Mouse (Mus musculus) heart, adult 18-20 months (tissue): ENCODE measurements around the gene Zfp941. TPM values are rescaled to one million over a fixed set of nuclear protein-coding genes. Genes with fewer than 3 reads are reported as not detected.
"Not testable (repeated sequence)": the region's sequence is repeated elsewhere in the genome, so short reads cannot be mapped to it uniquely, and the experiment has no call there.

Experiments
- DNase-seq, 2 experiments: peaks; one replicate each; pipeline ENCODE4 v3.0.0; 2021 to 2022; ENCODE audit warnings: mixed read lengths in 1 of 2
- total RNA-seq, 2 experiments: library from RNA; stranded (reverse); gene quantifications; 2 replicates each; pipeline ENCODE4 v1.2.3; 2021

The Zfp941 gene
- total RNA-seq, 2 experiments from 2014 or later = 0.20 to 0.41 TPM

DNA sequence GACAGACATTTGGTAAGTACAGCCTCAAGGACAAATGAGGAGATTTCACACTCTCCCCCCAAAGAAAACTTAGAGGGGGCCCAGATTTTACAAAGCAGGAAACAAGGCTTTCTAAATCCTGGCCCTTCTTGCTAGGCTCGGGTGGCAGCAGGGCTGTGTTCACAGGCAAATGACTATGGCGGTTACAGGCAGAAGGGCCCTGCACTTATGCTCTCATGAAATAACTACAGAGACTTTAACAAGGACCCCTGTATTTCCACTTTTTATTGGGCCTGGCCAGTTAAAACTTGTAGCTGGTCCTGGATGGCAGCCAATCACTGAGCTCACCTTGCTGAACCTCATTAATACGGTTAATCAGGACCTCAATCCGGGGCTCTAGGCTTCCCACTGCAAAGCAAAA is 41.4 kb downstream of the Zfp941 start:
- no peak for DNase-seq

DNA sequence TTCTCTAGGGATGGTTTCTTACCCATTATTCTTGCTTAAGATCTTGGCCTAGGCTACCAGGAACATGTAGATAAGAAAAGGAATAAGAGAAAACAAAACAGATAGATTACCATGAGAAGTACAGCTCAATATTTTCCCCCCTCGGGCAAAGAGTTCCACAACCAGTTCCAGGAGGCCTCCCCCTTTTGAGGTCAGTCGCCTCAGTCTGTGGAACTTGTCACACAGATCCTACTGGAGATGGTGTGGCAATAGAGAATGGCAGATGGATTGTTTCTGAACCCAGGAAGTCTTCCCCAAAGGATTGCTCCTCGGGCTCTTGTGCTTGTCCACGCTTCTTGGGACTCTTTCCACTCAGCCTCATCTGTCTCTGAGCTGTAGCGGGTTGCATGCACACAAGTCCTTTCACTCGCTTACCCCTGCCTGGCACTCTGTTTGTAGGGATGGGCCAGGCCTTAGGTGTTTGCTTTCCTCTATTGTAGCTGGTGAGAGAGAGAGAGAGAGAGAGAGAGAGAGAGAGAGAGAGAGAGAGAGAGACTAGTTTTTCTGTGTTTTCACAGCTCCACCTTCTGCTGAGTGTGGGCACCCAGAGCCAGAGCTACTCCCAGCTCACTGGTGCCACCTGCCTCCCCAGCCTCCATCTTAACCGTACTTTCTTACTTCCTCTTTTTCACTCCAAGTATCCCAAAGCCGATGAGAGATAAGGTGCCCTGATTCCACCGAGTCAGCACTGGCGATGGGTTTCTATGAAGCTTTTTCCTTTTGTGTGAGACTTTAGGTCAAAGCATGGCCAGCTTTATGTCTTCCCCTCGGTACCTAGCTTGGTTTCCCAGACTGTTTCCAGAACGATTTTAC is 55.9 kb downstream of the Zfp941 start:
- peak in 1 of 2 experiments; percentile 15 for DNase-seq

DNA sequence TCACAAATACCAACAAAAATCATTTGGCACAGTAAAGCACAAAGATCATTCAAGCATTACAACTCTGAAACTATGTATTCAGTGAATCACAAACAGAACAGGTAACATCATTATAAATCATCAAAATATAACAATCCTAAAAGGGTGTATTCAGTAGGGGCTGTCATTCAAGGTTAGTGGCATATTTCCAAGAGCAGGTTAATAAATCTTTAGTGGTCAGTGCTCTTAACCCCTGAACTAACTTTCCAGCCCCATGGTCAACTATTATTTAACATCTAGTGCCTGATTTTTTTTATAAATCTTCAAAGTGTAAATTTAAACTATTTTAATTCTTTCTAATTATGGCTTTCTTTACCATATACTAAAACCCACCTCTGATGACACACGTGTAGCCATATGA is 56.6 kb downstream of the Zfp941 start:
- DNase-seq = not testable (repeated sequence)

DNA sequence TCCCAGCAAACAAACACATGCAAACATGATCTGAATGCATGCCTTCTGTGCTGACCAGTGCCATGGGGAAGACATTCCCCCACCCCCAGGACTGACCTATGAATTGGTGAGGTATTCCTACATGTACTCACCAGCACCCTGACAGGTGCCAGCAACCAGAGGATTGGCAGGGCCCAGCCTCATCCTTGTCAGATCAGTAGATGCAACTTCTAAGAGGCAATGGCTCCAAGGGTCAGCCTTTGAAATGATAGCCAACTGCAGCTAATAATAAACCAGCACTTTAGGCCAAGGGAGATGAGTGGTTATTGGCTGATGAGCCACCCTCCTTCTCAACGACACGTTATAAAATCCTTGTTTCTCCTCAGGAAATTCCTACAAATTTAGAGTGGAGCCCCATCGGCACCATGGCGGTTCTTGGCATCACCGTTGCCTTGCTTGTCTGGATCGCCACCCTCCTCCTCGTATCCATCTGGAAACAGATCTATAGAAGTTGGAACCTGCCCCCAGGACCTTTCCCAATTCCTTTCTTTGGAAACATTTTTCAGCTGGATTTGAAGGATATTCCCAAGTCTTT is 58.4 kb downstream of the Zfp941 start, which contains the start of gene Cyp2e1:
Gene Cyp2e1 (plus strand): TSS at position 293 of the 574 bp plus-strand sequence.
- DNase-seq = no peak

DNA sequence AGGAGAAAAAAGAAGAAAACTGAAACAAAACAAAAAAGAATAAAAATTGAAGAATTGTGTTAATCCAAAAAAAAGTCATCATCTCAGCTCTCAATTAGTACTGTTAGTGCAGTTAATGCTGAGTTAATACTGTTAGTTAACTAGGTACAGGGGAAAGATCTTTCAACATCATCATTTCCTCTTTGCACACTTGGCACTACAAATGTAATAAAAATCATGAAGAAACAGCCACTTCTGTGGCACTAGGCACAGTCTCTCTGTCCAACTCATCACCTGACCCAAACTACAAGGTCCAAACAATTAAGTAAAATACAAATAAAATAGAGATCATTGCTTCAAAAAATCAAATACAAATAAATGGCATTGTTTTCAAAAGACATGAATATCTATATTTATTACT is 61.3 kb downstream of the Zfp941 start:
- DNase-seq = no peak

Other genes with a start within 250 kb of the Zfp941 start
- not detected for gene Olfr46, start 220.9 kb downstream of the Zfp941 start, total RNA-seq
- not detected for gene Olfr61, start 193.2 kb downstream of the Zfp941 start, total RNA-seq
- gene Olfr53, start 175.7 kb downstream of the Zfp941 start, total RNA-seq = not detected
- not detected for gene Olfr539, start 162.2 kb downstream of the Zfp941 start, total RNA-seq
- not detected for gene Olfr45, start 140.2 kb downstream of the Zfp941 start, total RNA-seq
- not detected for gene Olfr541, start 124.9 kb downstream of the Zfp941 start, total RNA-seq
- gene Cyp2e1, start 58.4 kb downstream of the Zfp941 start, total RNA-seq = 10 to 100 TPM in 1 of 2 experiments, 1 to 10 TPM in 1; 6.0 to 49.3 TPM
- gene Syce1, start 34.3 kb downstream of the Zfp941 start, total RNA-seq = not detected
- gene Urah, start 12.8 kb upstream of the Zfp941 start, total RNA-seq = 1 to 10 TPM in 1 of 2 experiments, under 1 TPM in 1; 0.77 to 2.4 TPM
- gene Scgb1c1, start 23.4 kb upstream of the Zfp941 start, total RNA-seq = 10 to 100 TPM; 30.5 to 32.9 TPM
- gene Odf3, start 25.6 kb upstream of the Zfp941 start, total RNA-seq = not detected
- gene Gm45785, start 34.2 kb upstream of the Zfp941 start, total RNA-seq = not detected
- gene Ric8a, start 34.8 kb upstream of the Zfp941 start, total RNA-seq = 10 to 100 TPM; 18.4 to 21.2 TPM
- gene Bet1l, start 35.4 kb upstream of the Zfp941 start, total RNA-seq = 1 to 10 TPM; 9.2 TPM
- gene Psmd13, start 59.8 kb upstream of the Zfp941 start, total RNA-seq = 10 to 100 TPM; 76.5 to 84.0 TPM
- gene Sirt3, start 60.1 kb upstream of the Zfp941 start, total RNA-seq = 10 to 100 TPM; 61.9 to 69.3 TPM
- 1,000 to 10,000 TPM; 3,201 to 3,214 TPM for gene Cox8b, start 78.3 kb upstream of the Zfp941 start, total RNA-seq
- not detected for gene Nlrp6, start 98.7 kb upstream of the Zfp941 start, total RNA-seq
- gene Pgghg, start 119.2 kb upstream of the Zfp941 start, total RNA-seq = 1 to 10 TPM; 3.5 to 4.3 TPM
- gene Ifitm5, start 128.1 kb upstream of the Zfp941 start, total RNA-seq = under 1 TPM in 1 of 2 experiments, not detected in 1; 0.46 TPM
- not detected for gene Gm45717, start 133.8 kb upstream of the Zfp941 start, total RNA-seq
- gene Ifitm2, start 133.8 kb upstream of the Zfp941 start, total RNA-seq = 10 to 100 TPM; 98.8 to 99.4 TPM
- 1 to 10 TPM; 2.6 to 8.3 TPM for gene Ifitm1, start 145.0 kb upstream of the Zfp941 start, total RNA-seq
- 100 to 1,000 TPM in 1 of 2 experiments, 10 to 100 TPM in 1; 94.8 to 129 TPM for gene Ifitm3, start 188.6 kb upstream of the Zfp941 start, total RNA-seq
- not detected for gene Ifitm6, start 195.7 kb upstream of the Zfp941 start, total RNA-seq
- not detected for gene Gm17387, start 207.0 kb upstream of the Zfp941 start, total RNA-seq
- not detected for gene B4galnt4, start 238.9 kb upstream of the Zfp941 start, total RNA-seq